Mouse (Mus musculus) bone marrow, adult 2 months (tissue): ENCODE measurements at regions not wholly inside any gene's neighbourhood (a gene's known extent, or its start where the extent isn't known, plus 50 kb on each side); places are given as distances from the start of the nearest gene placed in this dataset.

Experiments used
- H3K27ac ChIP-seq: fragments of 200-500 bp; 2 replicates; pipeline ENCODE4 v1.5.1; 2012; ENCODE audit warnings: low read depth, mild to moderate bottlenecking, control low read depth, inconsistent platforms, low read length; ENCODE audit not compliant: control insufficient read depth, poor library complexity, insufficient read depth
- H3K4me1 ChIP-seq: fragments of 200-500 bp; 2 replicates; pipeline ENCODE4 v1.6.1; 2011; ENCODE audit warnings: low read length; ENCODE audit not compliant: control insufficient read depth, insufficient read depth
- H3K4me3 ChIP-seq: fragments of 200-500 bp; replicated peaks from 2 replicates; pipeline ENCODE3; 2011; ENCODE audit warnings: mild to moderate bottlenecking, low read depth, low read length, control low read depth; ENCODE audit not compliant: control insufficient read depth
- CTCF ChIP-seq: fragments of 200-500 bp; IDR thresholded peaks from 2 replicates; pipeline ENCODE4 v1.5.1; 2011; ENCODE audit warnings: low read length, control low read depth; ENCODE audit not compliant: control insufficient read depth, insufficient read depth
- POLR2A ChIP-seq: fragments of 200-500 bp; IDR thresholded peaks from 2 replicates; pipeline ENCODE4 v1.6.1; 2011; ENCODE audit warnings: low read depth, mild to moderate bottlenecking, control low read depth, low read length, borderline replicate concordance; ENCODE audit not compliant: control insufficient read depth
- whole genome bisulfite sequencing: fragments of 180-500 bp; shearing (Covaris S2); methylation state at CpG from one replicate; pipeline ENCODE4 v1.1.7; 2018; 5-methylcytosine and 5-hydroxymethylcytosine counted together

GRCm38 (mm10) chr3:39115441-39115840 lies 228.7 kb downstream of the Fat4 start:
- WGBS, result 44% methylated on average over 1 of the region's 1 CpGs
- H3K4me1 ChIP-seq, result no peaks in the 10 kb centered on the region
- no peak overlapping the region for H3K4me3 ChIP-seq
- no peak for TF ChIP-seq POLR2A
- no peak for TF ChIP-seq CTCF
- no peak overlapping the region for H3K27ac ChIP-seq

- Histone ChIP-seq H3K4me1 (no peaks in the 10 kb centered on the region), H3K27ac (no peak overlapping the region), H3K4me3 (no peak overlapping the region)
- WGBS, result 74% methylated on average over 1 of the region's 1 CpGs
- TF ChIP-seq POLR2A (no peak), CTCF (no peak)
These were observed 235.5 kb downstream of the Fat4 start for GRCm38 (mm10) chr3:39122250-39122649.

GRCm38 (mm10) chr3:39130532-39130931 lies 243.8 kb downstream of the Fat4 start:
- Histone ChIP-seq H3K27ac (no peak overlapping the region), H3K4me1 (no peaks in the 10 kb centered on the region), H3K4me3 (no peak overlapping the region)
- WGBS, result 62% methylated on average over 3 of the region's 3 CpGs
- TF ChIP-seq CTCF (no peak), POLR2A (no peak)

GRCm38 (mm10) chr3:39165006-39165667 lies 278.4 kb downstream of the Fat4 start:
- no peak overlapping the region for H3K27ac ChIP-seq
- TF ChIP-seq CTCF (no peak), POLR2A (no peak)
- H3K4me3 ChIP-seq, result no peak overlapping the region
- no peaks in the 10 kb centered on the region for H3K4me1 ChIP-seq
- WGBS, result 74% methylated on average over 6 of the region's 6 CpGs

- H3K4me1 ChIP-seq, result no peaks in the 10 kb centered on the region
- WGBS, result 48% methylated on average over 3 of the region's 3 CpGs
- no peak overlapping the region for H3K4me3 ChIP-seq
- no peak for TF ChIP-seq POLR2A
- no peak for TF ChIP-seq CTCF
- H3K27ac ChIP-seq, result no peak overlapping the region
These were observed 295.9 kb downstream of the Fat4 start for GRCm38 (mm10) chr3:39182646-39183045.

GRCm38 (mm10) chr3:39195102-39195501 lies 308.4 kb downstream of the Fat4 start:
- no peak for TF ChIP-seq CTCF
- WGBS, result 82% methylated on average over 6 of the region's 6 CpGs

GRCm38 (mm10) chr3:39202662-39203061 lies 315.9 kb downstream of the Fat4 start:
- WGBS, result 72% methylated on average over 7 of the region's 7 CpGs
- no peak overlapping the region for H3K27ac ChIP-seq
- TF ChIP-seq CTCF (no peak), POLR2A (no peak)
- H3K4me3 ChIP-seq, result no peak overlapping the region
- no peaks in the 10 kb centered on the region for H3K4me1 ChIP-seq

More at GRCm38 (mm10) chr3:39195102-39195501, 308.4 kb downstream of the Fat4 start:
- H3K4me3 ChIP-seq, result no peak overlapping the region
- no peak overlapping the region for H3K27ac ChIP-seq
- H3K4me1 ChIP-seq, result no peaks in the 10 kb centered on the region

- TF ChIP-seq POLR2A, result no peak
- TF ChIP-seq CTCF, result no peak
These were observed 321.9 kb downstream of the Fat4 start for GRCm38 (mm10) chr3:39208651-39209050.

More at GRCm38 (mm10) chr3:39208651-39209050, 321.9 kb downstream of the Fat4 start:
- Histone ChIP-seq H3K4me3 (no peak overlapping the region), H3K27ac (no peak overlapping the region), H3K4me1 (no peaks in the 10 kb centered on the region)
- WGBS, result 70% methylated on average over 1 of the region's 1 CpGs
